Mouse (Mus musculus) limb, embryonic 10.5 days (tissue): Measurements from ENCODE around the gene Immp2l. TPM values are rescaled to one million over a fixed set of nuclear protein-coding genes. Genes with fewer than 3 reads are reported as not detected.
"Not testable (repeated sequence)": the region's sequence is repeated elsewhere in the genome, so short reads cannot be mapped to it uniquely, and the experiment has no call there.

ENCODE experiments used
- DNase-seq: peaks from one replicate; pipeline ENCODE4 v3.0.0-alpha.2; 2017; ENCODE audit warnings: low spot score
- H3K27ac ChIP-seq: fragments of 300-500 bp; sonication (generic); 2 replicates; pipeline ENCODE4 v1.5.1; 2016; ENCODE audit warnings: mild to moderate bottlenecking
- H3K27me3 ChIP-seq: fragments of 300-500 bp; sonication (generic); 2 replicates; pipeline ENCODE4 v1.6.1; 2016; ENCODE audit warnings: low read depth, mild to moderate bottlenecking; ENCODE audit not compliant: poor library complexity, severe bottlenecking
- H3K36me3 ChIP-seq: fragments of 300-500 bp; sonication (generic); 2 replicates; pipeline ENCODE4 v1.6.1; 2016; ENCODE audit warnings: mild to moderate bottlenecking, moderate library complexity
- H3K4me1 ChIP-seq: fragments of 300-500 bp; sonication (generic); 2 replicates; pipeline ENCODE4 v1.6.1; 2016
- H3K4me3 ChIP-seq: fragments of 300-500 bp; sonication (generic); 2 replicates; pipeline ENCODE4 v1.5.1; 2016; ENCODE audit warnings: mild to moderate bottlenecking, moderate library complexity
- H3K9me3 ChIP-seq: fragments of 300-500 bp; sonication (generic); replicated peaks from 2 replicates; pipeline ENCODE4 v1.6.1; 2016; ENCODE audit warnings: mild to moderate bottlenecking
- WGBS: fragments of 180-500 bp; shearing (Covaris S2); methylation state at CpG from one replicate; pipeline ENCODE4 v1.1.7; 2016; 5-methylcytosine and 5-hydroxymethylcytosine counted together
- polyA plus RNA-seq: library from polyadenylated mRNA; unstranded; fragments of >200 nt; fragmentation: Nextera tagmentation; extraction: Ambion mirVana; gene quantifications from 2 replicates; pipeline ENCODE4 v1.2.1, GENCODE M21; 2016

Immp2l gene
- polyA plus RNA-seq, 1 experiment from 2014 or later = 8.5 TPM

GRCm38 (mm10) chr12:41729780-41730179, 705.9 kb downstream of the Immp2l start:
- no peaks in the 10 kb centered on the region for H3K36me3 ChIP-seq
- no peaks in the 10 kb centered on the region for H3K9me3 ChIP-seq
- 95% methylated on average over 1 of the region's 1 CpGs for WGBS
- no peaks in the 10 kb centered on the region for H3K27me3 ChIP-seq
- DNase-seq = no peak
- no peaks in the 10 kb centered on the region for H3K4me1 ChIP-seq
- H3K4me3 ChIP-seq = no peak overlapping the region
- no peak overlapping the region for H3K27ac ChIP-seq

DNA sequence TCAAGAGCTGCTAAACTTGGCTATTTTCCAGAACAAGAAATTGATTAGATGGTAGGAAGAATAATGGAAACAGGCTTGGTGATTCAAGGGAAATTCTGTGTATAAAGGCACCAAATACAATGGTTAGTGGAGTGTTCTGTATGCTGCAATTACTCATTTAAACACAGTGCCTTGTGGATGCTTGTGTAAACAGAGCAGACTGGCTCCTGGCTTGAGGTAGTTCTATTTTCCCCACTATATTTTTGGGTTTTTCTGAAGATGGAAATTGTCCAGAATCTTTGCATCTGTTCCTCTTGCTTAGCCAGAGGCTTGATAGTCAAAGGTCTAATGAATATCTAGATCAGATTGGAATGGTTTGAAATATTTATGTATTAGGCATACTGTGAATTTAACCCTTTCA, 709.3 kb downstream of the Immp2l start:
- no peaks in the 10 kb centered on the region for H3K27me3 ChIP-seq
- DNase-seq = no peak
- no peaks in the 10 kb centered on the region for H3K36me3 ChIP-seq
- no peak overlapping the region for H3K4me3 ChIP-seq
- no peaks in the 10 kb centered on the region for H3K9me3 ChIP-seq
- H3K27ac ChIP-seq = no peak overlapping the region
- no peaks in the 10 kb centered on the region for H3K4me1 ChIP-seq

- H3K36me3 ChIP-seq = no peaks in the 10 kb centered on the region
- DNase-seq = no peak
- H3K27ac ChIP-seq = no peak overlapping the region
- H3K9me3 ChIP-seq = no peaks in the 10 kb centered on the region
- H3K27me3 ChIP-seq = no peaks in the 10 kb centered on the region
- WGBS = 87% methylated on average over 3 of the region's 3 CpGs
- H3K4me3 ChIP-seq = no peak overlapping the region
- no peaks in the 10 kb centered on the region for H3K4me1 ChIP-seq
These were observed 719.0 kb downstream of the Immp2l start for GRCm38 (mm10) chr12:41742887-41743286.

DNA sequence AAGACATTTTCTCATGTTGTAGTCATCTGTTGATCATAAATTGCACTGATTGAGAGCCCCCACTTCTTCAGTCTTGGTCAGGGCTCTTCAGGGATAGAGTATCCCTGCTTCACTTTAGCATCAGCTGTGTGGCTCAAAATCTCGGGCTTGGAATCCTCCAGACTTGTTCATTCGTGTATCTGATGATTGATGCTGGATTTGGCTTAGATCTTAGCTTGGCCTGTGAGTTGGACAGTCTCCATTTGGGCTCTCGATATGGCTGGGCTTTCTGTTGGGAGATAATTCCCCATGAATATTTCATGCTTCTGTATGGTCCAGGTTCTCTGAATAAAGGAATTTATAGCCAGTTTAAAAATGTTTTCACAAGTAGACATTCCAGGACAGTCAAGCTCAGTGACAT, 739.5 kb downstream of the Immp2l start:
- H3K27ac ChIP-seq = no peak overlapping the region
- DNase-seq = no peak
- H3K36me3 ChIP-seq = no peaks in the 10 kb centered on the region
- no peak overlapping the region for H3K4me3 ChIP-seq
- no peaks in the 10 kb centered on the region for H3K9me3 ChIP-seq
- H3K4me1 ChIP-seq = no peaks in the 10 kb centered on the region
- WGBS = 81% methylated on average over 3 of the region's 3 CpGs
- no peaks in the 10 kb centered on the region for H3K27me3 ChIP-seq

DNA sequence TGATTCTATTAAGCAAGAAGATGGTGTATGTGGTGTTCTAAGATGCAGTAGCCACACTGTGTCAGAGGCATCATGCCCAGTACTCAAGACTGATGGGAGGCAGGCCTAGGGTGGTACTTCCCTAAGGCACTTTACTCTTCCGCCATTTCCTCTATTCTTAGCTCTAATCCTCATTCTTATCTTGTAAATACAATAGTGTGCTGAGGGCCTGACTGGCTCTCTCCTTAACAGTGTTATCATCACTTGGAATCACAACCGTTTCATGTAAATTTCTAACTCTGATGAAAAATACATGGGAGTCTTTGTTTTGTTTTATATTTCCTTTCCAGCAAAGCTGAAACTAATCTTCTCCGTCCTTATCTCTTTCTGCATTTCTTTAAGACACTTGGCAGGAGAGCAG, 750.1 kb downstream of the Immp2l start:
- no peaks in the 10 kb centered on the region for H3K4me1 ChIP-seq
- WGBS = 86% methylated on average over 3 of the region's 3 CpGs
- DNase-seq = no peak
- no peaks in the 10 kb centered on the region for H3K9me3 ChIP-seq
- H3K27ac ChIP-seq = no peak overlapping the region
- H3K27me3 ChIP-seq = no peaks in the 10 kb centered on the region
- H3K4me3 ChIP-seq = no peak overlapping the region
- H3K36me3 ChIP-seq = no peaks in the 10 kb centered on the region

DNA sequence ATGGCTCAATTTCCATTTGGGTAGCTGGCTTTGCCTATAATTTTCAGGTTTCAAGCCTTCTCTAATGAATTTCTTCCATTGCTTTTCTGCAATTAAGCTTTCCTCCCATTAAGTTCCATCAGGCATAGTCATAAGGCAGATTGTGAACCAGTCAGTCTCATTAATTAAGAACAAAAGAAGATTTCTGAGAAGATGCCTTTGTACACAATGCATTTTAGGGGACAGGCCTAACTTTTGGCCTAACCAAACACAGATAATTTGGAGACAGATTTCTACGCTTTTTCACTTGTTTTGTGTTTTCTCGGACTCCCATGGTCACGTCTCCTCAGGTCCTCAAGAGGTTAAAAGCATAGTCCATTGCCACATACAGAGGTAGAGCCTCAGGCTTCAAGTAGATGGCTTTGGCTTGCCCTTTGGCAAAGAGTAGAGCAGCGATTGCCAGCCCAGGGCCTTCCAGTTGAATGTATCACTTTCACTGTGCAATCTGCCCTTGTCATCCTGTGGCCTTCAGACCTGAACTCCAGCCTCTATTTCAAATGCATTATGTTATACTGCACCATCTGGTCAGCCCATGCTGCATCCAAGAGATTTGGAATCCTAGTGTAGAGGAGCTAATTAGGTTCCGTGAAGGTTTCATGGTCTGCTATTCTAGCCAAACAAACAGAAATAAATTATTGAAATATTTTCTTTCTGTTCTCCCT, 750.9 kb downstream of the Immp2l start:
- 94% methylated on average over 5 of the region's 5 CpGs for WGBS
- Histone ChIP-seq H3K9me3 (no peaks in the 10 kb centered on the region), H3K4me1 (no peaks in the 10 kb centered on the region), H3K27ac (no peak overlapping the region), H3K4me3 (no peak overlapping the region), H3K36me3 (no peaks in the 10 kb centered on the region), H3K27me3 (no peaks in the 10 kb centered on the region)
- DNase-seq = no peak

DNA sequence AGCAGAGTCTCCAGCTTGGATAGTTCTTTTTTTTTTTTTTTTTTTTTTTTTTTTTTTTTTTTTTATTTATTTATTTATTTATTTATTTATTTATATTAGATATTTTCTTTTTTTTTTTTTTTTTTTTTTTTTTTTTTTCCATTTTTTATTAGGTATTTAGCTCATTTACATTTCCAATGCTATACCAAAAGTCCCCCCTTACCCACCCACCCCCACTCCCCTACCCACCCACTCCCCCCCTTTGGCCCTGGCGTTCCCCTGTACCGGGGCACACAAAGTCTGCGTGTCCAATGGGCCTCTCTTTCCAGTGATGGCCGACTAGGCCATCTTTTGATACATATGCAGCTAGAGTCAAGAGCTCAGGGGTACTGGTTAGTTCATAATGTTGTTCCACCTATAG, 753.9 kb downstream of the Immp2l start:
- H3K36me3 ChIP-seq, H3K4me1 ChIP-seq, DNase-seq, H3K9me3 ChIP-seq, H3K4me3 ChIP-seq, H3K27ac ChIP-seq, H3K27me3 ChIP-seq: not testable (repeated sequence)
- no CpG with 5 or more reads among the region's 4 CpGs for WGBS

DNA sequence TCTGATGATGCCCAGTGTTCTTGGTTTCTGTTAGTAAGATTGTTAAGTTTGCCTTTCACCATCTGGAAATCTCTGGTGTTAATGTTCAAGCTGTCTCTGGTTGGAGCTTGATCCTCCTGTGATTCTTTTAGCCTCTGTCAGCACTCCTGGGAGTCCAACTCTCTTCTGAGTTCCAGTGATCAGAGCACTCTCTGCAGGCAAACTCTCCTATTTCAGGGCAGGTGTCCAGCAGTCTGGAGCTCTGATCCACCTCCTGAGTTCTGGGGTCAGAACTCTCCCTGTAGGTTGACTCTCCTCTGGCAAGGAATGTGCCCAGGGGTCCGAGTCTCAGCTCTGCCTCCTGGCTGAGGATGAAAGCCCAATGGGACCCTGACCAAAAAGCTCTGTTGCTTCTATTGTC, 769.8 kb downstream of the Immp2l start:
- H3K4me3 ChIP-seq, H3K4me1 ChIP-seq, H3K9me3 ChIP-seq, H3K36me3 ChIP-seq, DNase-seq, H3K27me3 ChIP-seq, H3K27ac ChIP-seq: not testable (repeated sequence)
- WGBS = 100% methylated on average over 1 of the region's 1 CpGs

- 92% methylated on average over 6 of the region's 6 CpGs for WGBS
- no peaks in the 10 kb centered on the region for H3K27me3 ChIP-seq
- no peaks in the 10 kb centered on the region for H3K36me3 ChIP-seq
- no peaks in the 10 kb centered on the region for H3K9me3 ChIP-seq
- DNase-seq = no peak
- peaks cover 4% of the 10 kb centered on the region for H3K4me1 ChIP-seq
- no peak overlapping the region for H3K4me3 ChIP-seq
- H3K27ac ChIP-seq = no peak overlapping the region
These were observed 805.6 kb downstream of the Immp2l start for GRCm38 (mm10) chr12:41829517-41829916.

DNA sequence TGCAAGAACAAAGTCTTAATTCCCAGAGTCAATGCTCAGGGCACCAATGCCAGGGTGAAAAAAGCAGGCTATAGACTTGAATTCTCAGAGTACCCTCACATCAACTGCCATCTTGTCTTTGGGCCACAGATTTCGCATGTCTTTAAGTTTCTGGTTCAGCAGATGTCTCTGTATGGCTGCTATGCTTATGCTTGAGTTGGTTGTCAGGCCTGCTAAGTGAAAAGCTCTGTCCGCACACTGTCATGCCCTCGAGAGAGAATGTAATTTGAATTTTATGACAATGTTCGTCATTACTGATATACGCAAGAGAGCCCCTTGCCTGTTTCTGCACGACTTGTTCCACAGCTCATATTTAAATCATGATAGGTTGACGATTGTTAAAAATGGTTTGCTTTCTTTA, 807.8 kb downstream of the Immp2l start:
- no peak overlapping the region for H3K27ac ChIP-seq

GRCm38 (mm10) chr12:41834646-41835045, 810.8 kb downstream of the Immp2l start:
- H3K36me3 ChIP-seq = no peaks in the 10 kb centered on the region
- 91% methylated on average over 2 of the region's 2 CpGs for WGBS
- H3K27me3 ChIP-seq = no peaks in the 10 kb centered on the region
- DNase-seq = no peak
- no peak overlapping the region for H3K4me3 ChIP-seq
- H3K9me3 ChIP-seq = no peaks in the 10 kb centered on the region
- no peak overlapping the region for H3K27ac ChIP-seq
- H3K4me1 ChIP-seq = peaks cover 4% of the 10 kb centered on the region

More for the DNA sequence above, 807.8 kb downstream of the Immp2l start:
- Histone ChIP-seq H3K9me3 (no peaks in the 10 kb centered on the region), H3K4me3 (no peak overlapping the region), H3K4me1 (peaks cover 4% of the 10 kb centered on the region), H3K27me3 (no peaks in the 10 kb centered on the region), H3K36me3 (no peaks in the 10 kb centered on the region)
- DNase-seq = no peak
- WGBS = 88% methylated on average over 7 of the region's 7 CpGs

- Histone ChIP-seq H3K9me3 (no peaks in the 10 kb centered on the region), H3K36me3 (no peaks in the 10 kb centered on the region), H3K4me3 (no peak overlapping the region), H3K27me3 (no peaks in the 10 kb centered on the region), H3K4me1 (no peaks in the 10 kb centered on the region), H3K27ac (no peak overlapping the region)
- 79% methylated on average over 6 of the region's 6 CpGs for WGBS
- no peak for DNase-seq
These were observed 814.5 kb downstream of the Immp2l start for GRCm38 (mm10) chr12:41838334-41838847.

- H3K36me3 ChIP-seq = no peaks in the 10 kb centered on the region
- no peak overlapping the region for H3K4me3 ChIP-seq
- H3K27ac ChIP-seq = no peak overlapping the region
- 90% methylated on average over 2 of the region's 2 CpGs for WGBS
- no peaks in the 10 kb centered on the region for H3K9me3 ChIP-seq
- no peaks in the 10 kb centered on the region for H3K27me3 ChIP-seq
- no peak for DNase-seq
- H3K4me1 ChIP-seq = no peaks in the 10 kb centered on the region
These were observed 815.4 kb downstream of the Immp2l start for GRCm38 (mm10) chr12:41839241-41839640.
